Mouse (Mus musculus) lung, adult 2 months (tissue): Measurements from ENCODE around the gene Mllt3.

Source experiments
- CTCF ChIP-seq: fragments of 200-500 bp; IDR thresholded peaks from 2 replicates; pipeline ENCODE4 v1.5.1; 2011; ENCODE audit warnings: mild to moderate bottlenecking, low read length, control low read depth; ENCODE audit not compliant: insufficient read depth
- POLR2A ChIP-seq: fragments of 200-500 bp; IDR thresholded peaks from 2 replicates; pipeline ENCODE4 v1.6.1; 2011; ENCODE audit warnings: low read depth, mild to moderate bottlenecking, control low read depth, low read length, borderline replicate concordance; ENCODE audit errors: extremely low read depth

GRCm38 (mm10) chr4:88081885-88082284 lies 48.7 kb upstream of the Mllt3 start:
- TF ChIP-seq CTCF (no peak), POLR2A (no peak)
